Mouse (Mus musculus) heart, adult 9 months (tissue): ENCODE measurements around the gene Vpreb1.
A peak's percentile ranks its signal among the peaks of the same experiment; 100 is the strongest.
"Not testable (repeated sequence)": the region's sequence is repeated elsewhere in the genome, so short reads cannot be mapped to it uniquely, and the experiment has no call there.

Experiments
- DNase-seq, 2 experiments: peaks; one replicate each; pipeline ENCODE4 v3.0.0; 2022; ENCODE audit warnings: low spot score in 2 of 2

The Vpreb1 gene

DNA sequence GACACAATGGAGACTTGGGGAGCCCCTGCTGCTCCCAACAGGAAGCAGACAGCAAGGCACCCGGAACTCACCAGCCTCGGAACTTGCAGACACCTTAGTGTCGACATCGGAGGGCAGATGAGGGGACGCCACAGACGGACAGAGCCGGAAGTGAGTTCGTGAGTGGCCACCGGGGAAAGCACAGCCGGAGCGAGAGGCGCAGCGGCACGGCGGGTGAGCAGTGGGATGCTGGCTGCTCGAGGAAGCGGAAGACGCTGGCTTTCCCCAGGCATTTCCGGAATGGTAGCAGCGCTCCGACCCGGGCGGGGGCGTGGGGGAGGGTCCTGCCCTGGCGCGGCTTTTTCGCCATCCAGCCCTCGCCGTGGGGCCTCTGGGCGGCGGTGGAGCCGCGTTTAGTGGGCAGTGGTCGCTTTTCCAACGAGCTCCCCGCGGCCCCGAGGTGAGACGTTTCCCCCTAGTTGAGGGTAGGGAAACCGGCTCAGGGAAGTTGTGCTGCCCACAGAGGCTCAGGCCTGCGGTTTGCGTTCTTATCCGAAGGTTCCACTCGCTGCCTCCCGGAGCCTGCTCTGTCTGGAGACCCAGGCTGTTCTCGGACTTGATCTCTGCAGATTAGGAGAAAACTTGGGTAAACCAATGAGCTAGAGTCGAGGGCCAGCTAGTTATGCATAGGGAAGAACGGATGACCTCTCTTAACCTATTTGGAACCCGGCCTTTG lies at the start of gene Vpreb1, which contains the start of gene Top3b:
Vpreb1 (minus strand) TSS at position 227 of the 715 bp plus-strand sequence.
Top3b (plus strand) TSS at position 120 of the 715 bp plus-strand sequence.
- DNase-seq, result peak; percentile 88 to 89

DNA sequence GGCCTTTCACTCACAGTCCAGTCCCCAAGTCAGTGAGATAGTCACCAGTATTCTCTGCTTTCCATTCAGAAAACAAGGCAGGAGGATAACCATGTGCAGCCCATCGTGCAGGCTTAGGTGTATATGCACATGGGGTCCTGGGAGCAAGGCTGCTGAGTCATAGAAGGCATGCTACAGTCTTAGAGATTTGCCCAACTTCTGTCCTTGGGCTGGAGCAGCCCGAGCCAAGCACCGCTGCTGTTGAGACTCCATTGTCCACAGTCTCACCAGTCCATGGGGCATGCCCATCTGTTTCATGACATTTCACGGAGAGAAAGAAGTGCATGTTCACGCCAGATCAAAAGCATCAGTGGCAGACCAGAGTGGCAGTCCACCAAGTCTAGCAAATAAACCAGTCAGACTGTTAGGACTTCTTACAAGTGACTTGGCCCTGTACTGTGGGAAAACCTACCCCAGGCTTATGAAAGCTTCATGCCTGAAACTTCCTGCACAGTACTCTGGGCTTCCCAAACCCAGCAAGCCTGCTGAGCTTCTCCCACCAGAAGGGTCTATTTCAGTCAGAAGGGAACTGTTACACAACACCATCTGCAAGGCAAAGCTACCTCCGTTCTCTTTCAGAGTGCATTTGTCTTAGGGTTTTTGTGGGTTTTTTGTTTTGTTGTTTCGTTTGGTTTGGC lies 47.9 kb upstream of the Vpreb1 start:
- DNase-seq, result no peak

DNA sequence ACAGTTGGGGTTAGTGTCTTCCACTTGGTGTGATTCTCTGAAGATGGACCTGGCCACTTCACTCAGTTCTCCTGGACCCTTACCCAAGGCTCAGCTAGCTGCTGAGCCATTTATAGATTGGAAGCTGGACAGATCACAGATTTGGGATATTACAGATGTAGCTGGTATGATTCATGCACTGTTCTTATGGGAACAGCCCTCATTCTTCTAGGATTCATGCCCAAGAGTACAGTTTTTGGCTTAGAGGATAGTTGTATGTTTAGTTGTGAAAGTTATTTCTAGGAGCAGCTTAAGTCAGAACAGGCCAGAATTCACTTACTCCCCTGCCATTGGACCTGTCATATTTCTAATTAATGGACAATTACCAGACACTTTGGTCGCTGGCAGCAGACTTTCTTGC lies 42.8 kb upstream of the Vpreb1 start:
- DNase-seq, result no peak

DNA sequence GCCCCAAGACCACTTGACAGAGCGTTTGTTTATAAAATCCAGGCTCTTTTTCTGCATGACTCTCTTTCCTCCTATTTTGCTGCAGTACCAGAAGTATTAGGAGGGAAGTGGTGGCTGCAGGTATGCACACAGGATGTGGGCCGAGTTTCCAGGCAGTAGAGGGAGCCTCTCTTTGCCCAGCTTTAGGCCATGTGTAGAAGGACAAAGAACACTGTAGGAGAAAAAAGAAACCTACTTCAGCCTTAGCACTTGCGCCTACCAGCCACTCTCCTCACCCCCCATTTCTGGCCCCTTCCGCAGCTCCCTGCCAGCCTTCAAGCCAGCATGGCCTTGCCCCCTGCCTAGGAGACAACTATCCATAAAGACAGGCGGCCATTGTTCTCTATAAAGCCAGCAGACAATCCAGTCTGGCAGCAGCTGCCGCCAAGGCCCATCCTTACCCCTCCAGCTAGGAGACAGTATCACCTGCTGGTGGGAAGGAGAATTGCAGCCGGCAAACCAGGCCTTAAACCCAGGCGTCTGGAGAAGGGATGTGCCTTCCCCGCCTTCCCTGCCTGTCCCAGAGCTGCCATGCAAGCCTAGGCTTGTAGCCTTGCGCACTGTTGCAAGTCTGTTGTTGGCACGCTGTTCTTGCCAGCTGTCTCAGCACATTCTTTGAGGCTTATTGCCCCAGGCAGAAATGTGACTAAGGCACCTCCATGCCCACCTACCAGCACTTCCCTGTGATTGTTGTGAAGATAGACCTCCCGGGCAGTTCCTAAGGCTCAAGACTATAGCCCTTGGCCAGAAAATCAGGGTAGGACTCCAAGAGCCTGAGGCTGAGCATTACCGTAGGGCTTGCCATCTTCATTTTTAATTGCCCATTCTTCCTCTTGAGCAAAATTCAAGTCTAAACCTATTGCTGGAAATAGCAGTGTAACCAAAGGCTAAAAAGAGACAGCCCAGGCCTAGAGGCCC lies 41.3 kb upstream of the Vpreb1 start:
- peak; percentile 72 to 75 for DNase-seq

DNA sequence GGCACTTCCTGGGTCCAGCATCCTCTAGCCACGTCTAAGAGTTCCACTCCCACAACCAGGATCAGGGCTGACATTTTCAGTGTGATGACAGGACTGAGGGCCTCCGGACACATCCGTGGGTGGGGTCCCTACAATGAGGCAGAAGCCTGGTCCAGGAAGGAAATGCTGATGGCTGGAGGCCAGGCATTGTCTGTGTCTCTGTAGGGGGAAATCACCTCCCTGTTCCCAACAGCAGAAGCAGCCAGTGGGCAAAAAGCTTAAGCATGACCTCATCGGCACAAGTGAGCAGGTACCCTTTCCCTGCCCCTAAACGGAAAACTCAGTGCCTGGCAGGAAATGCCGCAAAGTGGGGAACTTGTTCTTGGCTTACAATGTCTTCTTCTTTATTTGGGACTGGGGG lies 37.2 kb upstream of the Vpreb1 start:
- peak; percentile 89 to 95 for DNase-seq

DNA sequence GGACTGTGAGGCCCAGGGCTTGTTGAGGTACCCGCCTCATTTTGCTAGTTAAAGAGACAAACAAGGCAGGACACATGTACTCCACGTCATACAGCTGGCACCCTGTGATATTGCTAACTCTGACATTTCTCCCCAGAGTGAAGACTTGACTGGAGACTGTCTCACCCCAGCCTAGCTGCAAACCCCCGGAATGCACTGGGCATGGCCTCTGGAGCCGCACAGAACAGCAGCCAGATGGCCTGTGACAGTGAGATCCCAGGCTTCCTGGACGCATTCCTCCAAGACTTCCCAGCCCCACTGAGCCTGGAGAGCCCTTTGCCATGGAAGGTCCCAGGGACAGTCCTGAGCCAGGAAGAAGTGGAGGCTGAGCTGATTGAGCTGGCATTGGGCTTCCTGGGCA lies 32.5 kb upstream of the Vpreb1 start:
- DNase-seq, result no peak

DNA sequence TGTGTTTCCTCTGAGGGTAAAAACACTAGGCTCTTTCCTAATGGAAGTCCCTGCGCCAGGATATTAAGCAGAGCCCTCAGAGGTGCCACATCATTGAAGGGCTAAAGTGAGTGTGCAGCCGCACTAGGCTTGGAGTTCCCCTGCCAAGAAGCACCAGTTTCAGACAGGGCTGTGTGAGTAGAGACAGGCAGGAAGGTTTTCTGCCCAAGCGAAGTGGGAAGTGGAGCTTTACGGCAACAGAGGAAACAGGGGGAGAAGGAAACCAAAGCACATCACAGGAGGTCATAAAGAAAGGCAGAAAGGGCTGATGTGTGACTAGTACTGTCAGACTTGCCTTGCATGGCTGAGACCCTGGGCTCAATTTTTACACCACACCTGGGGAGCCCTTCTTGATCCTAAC lies 31.7 kb upstream of the Vpreb1 start:
- DNase-seq, result no peak

DNA sequence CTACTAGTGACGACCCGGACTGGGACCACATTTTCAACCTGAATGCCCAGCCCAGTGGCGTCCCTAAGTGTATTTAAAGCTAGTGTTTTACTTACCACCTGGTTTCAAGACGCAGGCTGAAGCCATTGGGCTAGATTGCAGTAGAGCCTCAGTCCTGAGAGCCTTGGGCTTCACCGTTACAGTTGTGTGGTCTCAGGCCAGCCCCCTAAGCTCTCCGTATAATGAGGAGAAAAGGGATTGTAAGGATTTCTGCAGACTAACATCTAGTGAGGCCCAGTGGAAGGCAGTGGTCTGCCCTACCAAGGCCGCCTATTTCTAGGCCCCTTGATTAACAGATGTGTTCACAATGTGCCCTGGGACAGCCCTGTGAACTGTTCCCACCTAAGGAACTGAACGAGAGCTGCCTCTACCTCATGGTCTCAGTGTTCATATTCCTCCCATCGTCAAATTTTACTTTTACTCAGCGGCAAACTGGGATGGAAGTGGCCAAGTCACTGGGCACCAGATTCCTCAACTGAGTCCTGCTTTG lies 26.5 kb upstream of the Vpreb1 start:
- no peak for DNase-seq

DNA sequence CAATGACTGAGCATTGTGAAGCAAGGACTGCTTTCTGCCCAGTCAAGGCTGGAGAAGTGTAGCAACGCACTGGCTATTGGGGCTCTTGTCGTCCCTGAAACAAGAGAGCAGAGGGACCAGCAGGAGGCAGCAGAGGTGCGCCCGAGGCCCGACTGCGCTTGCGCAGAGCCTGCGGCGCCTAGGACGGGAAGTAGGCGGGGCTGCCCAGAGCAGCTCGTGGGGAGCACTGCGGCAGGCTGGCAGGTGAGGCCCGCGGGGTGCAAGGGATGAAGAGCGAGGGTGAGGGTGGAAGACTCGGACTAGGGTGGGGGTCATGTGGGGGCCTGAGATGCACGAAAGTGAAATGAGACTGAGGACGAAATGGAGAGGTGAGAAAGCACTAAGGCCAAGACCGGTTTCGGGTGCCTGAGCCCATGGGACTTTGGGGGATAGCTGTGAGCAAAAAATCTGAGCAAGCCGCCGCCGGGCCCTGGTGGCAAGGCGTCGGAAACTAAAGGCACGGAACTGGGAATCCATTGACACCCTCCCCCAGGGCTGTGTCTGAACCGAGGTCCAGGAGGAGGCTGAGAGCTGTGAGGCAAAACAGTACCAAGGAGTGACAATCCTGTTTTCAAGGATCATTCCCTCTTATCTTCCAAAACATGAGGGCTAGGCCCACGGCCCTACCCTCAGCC lies 25.9 kb upstream of the Vpreb1 start, which contains the start of gene Ppm1f:
Ppm1f (plus strand) TSS at position 88 of the 674 bp plus-strand sequence.
- DNase-seq, result peak; percentile 92 to 94

DNA sequence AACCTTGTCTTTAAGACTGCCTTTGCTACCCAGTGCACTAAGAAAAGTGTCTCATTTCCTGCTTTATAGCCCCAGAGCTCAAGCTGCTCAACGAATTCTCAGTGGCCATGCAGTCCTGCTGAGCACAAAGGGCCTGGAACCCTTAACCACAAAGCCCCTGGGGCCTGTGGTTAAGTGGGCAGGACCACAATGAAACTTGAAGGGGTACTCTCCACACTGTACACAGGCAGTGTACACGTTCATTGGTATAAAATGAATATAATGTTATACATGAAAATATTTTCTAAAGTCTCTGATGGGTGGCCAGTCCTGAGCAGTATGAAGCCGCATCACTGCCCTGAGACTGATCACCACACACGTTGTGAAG lies 25.4 kb upstream of the Vpreb1 start:
- DNase-seq, result no peak

DNA sequence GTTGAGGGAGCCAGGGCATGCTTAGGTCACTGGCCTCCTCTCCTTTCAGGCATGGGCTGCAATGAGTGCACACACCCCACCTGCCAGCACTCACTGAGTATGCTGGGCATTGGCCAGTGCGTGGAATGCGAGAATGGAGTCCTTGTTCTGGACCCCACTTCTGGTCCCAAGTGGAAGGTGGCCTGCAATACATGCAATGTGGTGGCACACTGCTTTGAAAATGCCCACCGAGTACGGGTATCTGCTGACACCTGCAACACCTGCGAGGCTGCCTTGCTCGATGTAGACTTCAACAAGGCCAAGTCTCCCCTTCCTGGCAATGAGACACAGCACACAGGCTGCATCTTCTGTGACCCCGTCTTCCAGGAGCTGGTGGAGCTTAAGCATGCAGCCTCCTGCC lies 21.7 kb upstream of the Vpreb1 start:
- no peak for DNase-seq

DNA sequence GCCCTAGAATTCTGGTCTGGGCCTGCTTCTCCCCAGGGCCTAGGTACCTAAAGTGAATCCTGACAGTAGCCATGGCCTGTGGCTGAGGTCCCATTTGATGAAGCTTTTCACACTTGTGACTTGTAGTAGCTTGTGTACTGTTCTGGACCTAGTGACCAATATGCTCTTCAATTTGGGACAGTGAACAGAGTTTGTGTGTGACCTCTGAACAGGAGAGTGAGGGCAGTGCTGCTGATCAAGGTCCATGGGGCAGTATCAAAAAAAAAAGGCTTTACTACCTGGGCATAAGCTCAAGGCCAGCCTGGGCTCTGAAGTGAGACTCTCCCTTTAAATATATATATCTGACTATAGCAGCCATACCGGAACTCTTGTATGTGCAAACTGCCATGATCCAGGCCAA lies 17.7 kb upstream of the Vpreb1 start:
- DNase-seq, result no peak

DNA sequence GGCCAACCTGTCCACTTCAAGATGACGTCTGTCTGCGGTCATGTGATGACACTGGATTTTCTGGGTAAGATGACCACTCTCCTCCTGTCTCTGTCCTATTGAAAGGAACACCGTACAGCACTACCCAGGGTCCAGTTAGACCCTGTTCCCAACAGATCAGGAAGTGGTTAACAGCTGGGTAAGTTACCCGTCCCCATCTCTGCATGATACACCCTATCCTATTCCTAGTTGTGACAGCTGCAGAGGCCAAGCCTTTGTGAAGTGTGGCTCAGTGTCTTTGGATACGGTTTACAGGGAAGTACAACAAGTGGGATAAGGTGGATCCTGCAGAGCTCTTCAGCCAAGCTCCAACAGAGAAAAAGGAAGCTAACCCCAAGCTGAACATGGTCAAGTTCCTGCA lies 8.4 kb upstream of the Vpreb1 start:
- no peak for DNase-seq

DNA sequence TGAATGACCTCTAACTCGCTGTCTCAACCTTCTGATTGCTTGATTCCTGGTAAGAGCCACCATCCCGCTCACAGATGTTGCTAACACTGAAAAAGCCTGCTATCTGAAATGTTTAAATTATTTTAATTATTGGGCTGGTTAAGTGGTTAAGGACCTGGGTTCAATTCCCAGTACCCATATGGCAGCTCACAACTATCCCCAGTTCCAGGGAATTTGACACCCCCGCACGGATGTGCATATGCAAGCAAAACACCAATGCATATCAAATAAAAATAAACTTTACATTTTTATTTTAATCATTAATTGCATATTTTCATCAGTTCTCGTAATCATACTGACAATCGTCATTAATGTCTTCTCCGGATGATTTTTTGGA lies 414 bp downstream of the Vpreb1 start:
- DNase-seq, result no peak

DNA sequence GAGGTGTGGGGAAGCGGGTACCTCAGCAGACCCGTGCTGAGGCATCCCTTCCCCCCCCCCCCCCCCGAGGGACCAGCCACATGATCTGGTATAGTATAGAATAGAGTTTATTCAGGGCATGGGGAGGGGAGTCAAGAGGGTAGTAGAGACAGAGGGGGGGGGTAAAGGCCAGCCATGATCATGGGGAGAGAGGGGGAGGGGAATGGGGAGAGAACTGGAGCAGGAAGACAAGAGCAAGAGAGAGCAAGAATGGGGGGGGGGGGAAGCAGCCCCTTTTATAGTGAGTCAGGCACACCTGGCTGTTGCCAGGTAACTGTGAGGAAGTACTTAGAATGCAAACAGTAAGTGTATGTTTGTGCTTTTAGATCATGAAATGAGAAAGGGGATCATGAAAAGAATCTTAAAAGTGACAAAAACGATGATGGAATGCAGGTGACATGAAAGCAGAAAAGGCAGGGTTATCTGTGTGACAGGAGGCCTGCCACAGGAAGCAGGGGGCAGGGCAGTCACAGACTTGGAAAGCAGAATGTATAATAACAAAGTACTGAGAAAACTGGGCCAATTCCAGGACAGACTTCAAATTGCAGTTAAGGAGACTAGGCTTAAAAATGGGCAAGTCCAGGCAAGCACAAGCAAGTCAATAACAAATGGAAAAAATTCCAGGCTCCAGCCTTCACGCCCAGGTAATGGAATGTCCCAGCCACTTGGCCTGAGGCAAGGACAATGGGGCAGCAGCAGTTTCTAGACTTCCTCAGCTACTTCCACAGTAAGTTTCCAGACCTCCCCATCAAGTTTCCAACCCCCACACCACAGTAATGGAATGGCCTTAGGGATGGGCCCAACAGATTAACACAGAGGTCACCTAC lies 4.7 kb downstream of the Vpreb1 start:
- DNase-seq, result peak; percentile 7 to 18

DNA sequence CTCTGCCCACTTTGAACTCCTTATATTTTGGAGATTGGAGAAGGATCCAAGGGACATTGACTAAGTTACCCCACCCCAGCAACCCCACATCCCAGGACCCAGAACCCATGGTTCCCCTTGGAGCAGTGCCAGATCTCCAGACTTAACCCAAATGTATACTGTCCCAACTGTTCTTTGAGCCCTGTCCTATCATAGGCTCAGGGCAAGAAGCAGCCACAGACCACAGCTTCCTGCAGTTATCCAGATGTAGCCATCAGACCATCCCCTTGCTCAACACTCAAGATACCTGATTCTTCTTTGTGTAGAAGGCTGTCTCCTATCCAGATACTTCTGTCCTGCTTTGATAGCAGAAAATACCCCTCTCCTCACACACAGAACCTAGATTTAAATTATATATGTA lies 5.4 kb downstream of the Vpreb1 start:
- DNase-seq, result no peak

DNA sequence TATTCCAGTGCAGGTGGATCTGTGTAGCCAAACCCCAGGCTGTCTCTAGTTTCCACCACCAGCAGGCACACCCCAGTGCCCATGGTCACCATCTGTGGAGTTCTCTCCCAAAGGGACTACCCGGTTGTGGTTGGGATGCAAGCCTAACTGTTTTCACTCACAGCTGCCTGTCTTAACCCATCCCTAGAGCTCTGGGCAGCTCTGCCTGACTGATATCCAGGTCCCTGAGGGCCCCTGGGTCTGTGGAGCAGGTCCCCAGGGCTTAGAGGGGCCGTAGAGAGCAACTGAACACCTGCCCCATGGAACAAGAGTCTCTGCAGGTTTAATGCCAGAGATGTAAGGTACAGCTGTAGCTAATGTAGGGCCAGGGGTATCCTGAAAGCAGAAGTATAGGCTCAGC lies 6.7 kb downstream of the Vpreb1 start, which contains the start of gene Igll1:
Igll1 (minus strand) TSS at position 8 of the 400 bp plus-strand sequence.
- DNase-seq, result no peak

DNA sequence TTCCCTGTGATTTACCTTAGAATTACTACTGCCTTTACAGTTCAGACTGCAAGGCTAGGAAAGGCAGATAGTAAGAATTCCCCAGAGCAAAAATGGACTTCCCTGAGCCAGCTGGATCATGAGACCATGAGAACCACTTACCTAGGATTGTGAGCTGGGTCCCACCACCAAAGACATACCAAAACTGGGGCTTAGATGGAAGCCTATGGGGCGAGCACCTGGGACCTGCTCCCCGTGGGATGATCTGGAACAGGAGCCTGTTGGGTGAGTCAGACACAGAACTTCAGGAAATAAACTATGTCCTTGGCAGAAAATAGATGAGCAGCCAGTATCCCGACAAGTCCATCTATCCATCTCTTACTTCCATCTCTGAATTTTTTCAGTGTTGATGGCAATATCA lies 8.4 kb downstream of the Vpreb1 start:
- DNase-seq, result no peak

DNA sequence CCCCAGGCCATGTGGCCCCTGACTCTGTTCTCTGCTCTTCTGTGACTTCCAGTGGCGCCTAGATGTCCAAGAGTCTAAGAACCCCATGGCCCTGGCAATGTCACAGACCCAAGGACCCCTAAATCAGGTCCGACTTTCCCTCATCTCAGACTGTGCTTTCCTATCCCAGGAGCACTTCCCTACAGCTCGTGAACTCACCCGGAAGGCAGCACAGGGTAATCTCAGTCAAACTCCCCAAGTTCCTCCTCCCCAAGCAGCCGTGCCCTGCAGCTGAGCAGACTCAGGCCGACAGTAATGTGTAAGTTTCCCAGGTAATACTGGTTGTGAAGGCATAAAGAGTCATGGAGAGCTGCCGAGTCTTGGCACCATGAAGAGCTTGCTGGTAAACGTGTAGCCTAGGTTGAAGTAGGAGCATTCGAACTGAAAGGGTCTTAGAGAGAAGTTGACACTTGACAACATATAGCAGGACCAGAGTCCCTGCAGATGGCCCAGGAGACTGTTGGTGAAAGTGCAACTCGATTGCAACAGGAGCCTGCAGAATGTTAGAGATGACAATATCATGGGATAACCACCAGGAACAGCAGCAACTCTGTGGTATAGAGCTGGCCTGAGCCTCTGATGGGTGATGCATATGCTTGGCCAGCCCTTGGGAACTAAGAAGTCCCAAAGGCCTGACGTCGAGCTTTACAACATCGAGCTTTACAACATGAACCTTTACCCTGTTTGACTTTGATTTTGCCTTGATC lies 13.7 kb downstream of the Vpreb1 start:
- no peak for DNase-seq

DNA sequence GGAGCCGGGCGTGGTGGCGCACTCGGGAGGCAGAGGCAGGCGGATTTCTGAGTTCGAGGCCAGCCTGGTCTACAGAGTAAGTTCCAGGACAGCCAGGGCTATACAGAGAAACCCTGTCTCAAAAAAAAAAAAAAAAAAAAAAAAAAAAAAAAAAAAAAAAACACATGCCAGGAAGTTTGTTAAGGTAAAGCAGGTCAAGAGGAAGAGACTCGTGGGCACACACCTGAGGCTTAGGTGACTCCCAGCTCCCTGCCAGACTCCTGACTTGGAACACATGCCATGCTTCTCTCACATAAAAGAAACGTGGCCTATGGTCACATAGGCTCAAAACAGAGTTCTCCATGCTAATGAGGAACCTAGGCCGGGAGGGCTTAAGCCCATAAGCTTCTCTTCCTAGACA lies 14.6 kb downstream of the Vpreb1 start:
- DNase-seq, result not testable (repeated sequence)
